Mouse (Mus musculus) limb, embryonic 13.5 days (tissue): ENCODE results near the gene Itpripl2. TPM values are rescaled to one million over a fixed set of nuclear protein-coding genes. Genes with fewer than 3 reads are reported as not detected.
A peak's percentile ranks its signal among the peaks of the same experiment; 100 is the strongest.

ENCODE experiments used
- ATAC-seq: fragments of 200-750 bp; cut with Nextera tagmentation; 2 replicates; pipeline ENCODE4 v1.8.0; 2017; ENCODE audit warnings: low read depth, moderate number of reproducible peaks, moderate TSS enrichment; ENCODE audit not compliant: low FRiP score
- H3K27ac ChIP-seq: fragments of 300-500 bp; sonication (generic); 2 replicates; pipeline ENCODE4 v1.5.1; 2015; ENCODE audit warnings: inconsistent platforms, mild to moderate bottlenecking, moderate library complexity
- H3K27me3 ChIP-seq: fragments of 300-500 bp; sonication (generic); 2 replicates; pipeline ENCODE4 v1.6.1; 2015; ENCODE audit warnings: mild to moderate bottlenecking, inconsistent platforms
- H3K36me3 ChIP-seq: fragments of 300-500 bp; sonication (generic); 2 replicates; pipeline ENCODE4 v1.6.1; 2015; ENCODE audit warnings: inconsistent platforms, mild to moderate bottlenecking, moderate library complexity
- H3K4me1 ChIP-seq: fragments of 300-500 bp; sonication (generic); 2 replicates; pipeline ENCODE4 v1.6.1; 2015; ENCODE audit warnings: inconsistent platforms
- H3K4me2 ChIP-seq: fragments of 300-500 bp; sonication (generic); replicated peaks from 2 replicates; pipeline ENCODE4 v1.6.1; 2015; ENCODE audit warnings: inconsistent platforms, mild to moderate bottlenecking, moderate library complexity
- H3K4me3 ChIP-seq: fragments of 300-500 bp; sonication (generic); 2 replicates; pipeline ENCODE4 v1.5.1; 2015; ENCODE audit warnings: moderate library complexity, mild to moderate bottlenecking, inconsistent platforms
- H3K9ac ChIP-seq: fragments of 300-500 bp; sonication (generic); 2 replicates; pipeline ENCODE4 v1.6.1; 2015; ENCODE audit warnings: mild to moderate bottlenecking, inconsistent platforms
- H3K9me3 ChIP-seq: fragments of 300-500 bp; sonication (generic); 2 replicates; pipeline ENCODE4 v1.6.1; 2016; ENCODE audit warnings: inconsistent platforms
- WGBS: fragments of 180-500 bp; shearing (Covaris S2); methylation state at CpG from one replicate; pipeline ENCODE4 v1.1.7; 2015; 5-methylcytosine and 5-hydroxymethylcytosine counted together
- polyA plus RNA-seq: library from polyadenylated mRNA; unstranded; fragments of >200 nt; fragmentation: Nextera tagmentation; extraction: Ambion mirVana; gene quantifications from 2 replicates; pipeline ENCODE4 v1.2.1, GENCODE M21; 2015

Itpripl2 gene
- polyA plus RNA-seq, result 6.1 and 6.4 TPM in 2 replicates

GRCm38 (mm10) chr7:118491431-118492147 lies at the start of gene Itpripl2:
TSS of gene Itpripl2 (minus strand) at chr7:118491975.
- peak; percentile 86 for ATAC-seq
- Histone ChIP-seq H3K27ac (peak within 1 kb of the TSS; percentile 83), H3K4me3 (peak within 1 kb of the TSS; percentile 82), H3K36me3 (peaks cover 17% of the 10 kb centered on the region), H3K9ac (peak within 1 kb of the TSS; percentile 96), H3K4me1 (peaks cover 45% of the 10 kb centered on the region), H3K9me3 (no peaks in the 10 kb centered on the region), H3K27me3 (peaks cover 16% of the 10 kb centered on the region), H3K4me2 (peak within 1 kb of the TSS; percentile 89)
- under 1% methylated on average over 51 of the region's 55 CpGs for WGBS

DNA sequence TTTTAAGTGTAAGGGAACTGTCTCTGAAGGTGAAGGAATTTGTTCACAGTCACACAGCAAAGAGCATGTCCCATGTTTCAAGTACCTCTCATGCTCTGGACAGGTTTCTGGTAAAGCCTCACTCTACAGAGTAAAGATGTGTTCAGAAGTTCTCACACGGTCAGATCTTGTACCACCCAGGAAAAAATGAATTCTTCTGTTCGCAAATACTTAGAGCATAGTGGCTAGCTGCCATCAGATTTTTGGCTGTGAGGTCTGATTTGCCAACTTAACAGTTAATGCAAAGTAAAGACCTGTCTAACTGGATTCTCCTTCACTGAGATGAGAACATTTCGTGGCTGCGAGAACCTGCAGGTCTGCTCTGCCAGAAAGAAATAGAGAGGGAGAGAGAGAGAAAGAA lies 43.3 kb upstream of the Itpripl2 start:
- H3K4me1 ChIP-seq, result peaks cover 6% of the 10 kb centered on the region
- no peak overlapping the region for H3K27ac ChIP-seq
- H3K36me3 ChIP-seq, result no peaks in the 10 kb centered on the region
- no peak overlapping the region for H3K4me3 ChIP-seq
- no peaks in the 10 kb centered on the region for H3K27me3 ChIP-seq
- H3K4me2 ChIP-seq, result no peak overlapping the region
- H3K9me3 ChIP-seq, result no peaks in the 10 kb centered on the region
- no peak overlapping the region for H3K9ac ChIP-seq
- 84% methylated on average over 4 of the region's 4 CpGs for WGBS
- ATAC-seq, result no peak

DNA sequence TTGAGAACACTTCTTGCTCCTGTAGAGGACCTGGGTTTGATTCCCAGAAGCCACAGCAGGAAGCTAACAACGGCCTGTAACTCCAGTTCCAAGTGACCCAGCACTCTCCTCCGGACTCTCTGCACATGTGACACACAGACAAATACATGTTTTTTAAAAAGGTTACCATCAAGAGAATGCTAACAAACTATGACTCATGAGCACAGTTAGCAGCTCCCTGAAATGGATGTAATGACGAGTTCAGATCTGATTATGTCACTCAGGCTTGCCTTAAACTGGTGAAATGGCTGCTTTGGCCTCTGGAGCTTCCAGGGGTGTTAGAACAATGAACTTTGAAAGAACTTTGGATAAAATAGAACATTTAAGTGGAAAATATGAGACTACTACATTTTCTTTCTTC lies 42.6 kb upstream of the Itpripl2 start:
- Histone ChIP-seq H3K27ac (no peak overlapping the region), H3K9me3 (no peaks in the 10 kb centered on the region), H3K4me3 (no peak overlapping the region), H3K9ac (no peak overlapping the region), H3K4me2 (no peak overlapping the region), H3K36me3 (peaks cover 2% of the 10 kb centered on the region; the same call in 1 of the 2 replicates), H3K27me3 (no peaks in the 10 kb centered on the region), H3K4me1 (peaks cover 6% of the 10 kb centered on the region)
- ATAC-seq, result no peak
- 73% methylated on average over 3 of the region's 3 CpGs for WGBS

- Histone ChIP-seq H3K4me2 (peak within 1 kb of the TSS; percentile 69), H3K4me3 (peak within 1 kb of the TSS; percentile 69), H3K9me3 (no peaks in the 10 kb centered on the region), H3K36me3 (peaks cover 12% of the 10 kb centered on the region), H3K27me3 (no peaks in the 10 kb centered on the region), H3K4me1 (peaks cover 6% of the 10 kb centered on the region), H3K9ac (peak within 1 kb of the TSS; percentile 76), H3K27ac (peak within 1 kb of the TSS; percentile 93)
- peak; percentile 100 for ATAC-seq
- WGBS, result under 1% methylated on average over 31 of the region's 31 CpGs
Measured at GRCm38 (mm10) chr7:118533178-118533578, 41.4 kb upstream of the Itpripl2 start, which contains the start of gene Coq7. TSS of gene Coq7 (minus strand) at chr7:118533356.

DNA sequence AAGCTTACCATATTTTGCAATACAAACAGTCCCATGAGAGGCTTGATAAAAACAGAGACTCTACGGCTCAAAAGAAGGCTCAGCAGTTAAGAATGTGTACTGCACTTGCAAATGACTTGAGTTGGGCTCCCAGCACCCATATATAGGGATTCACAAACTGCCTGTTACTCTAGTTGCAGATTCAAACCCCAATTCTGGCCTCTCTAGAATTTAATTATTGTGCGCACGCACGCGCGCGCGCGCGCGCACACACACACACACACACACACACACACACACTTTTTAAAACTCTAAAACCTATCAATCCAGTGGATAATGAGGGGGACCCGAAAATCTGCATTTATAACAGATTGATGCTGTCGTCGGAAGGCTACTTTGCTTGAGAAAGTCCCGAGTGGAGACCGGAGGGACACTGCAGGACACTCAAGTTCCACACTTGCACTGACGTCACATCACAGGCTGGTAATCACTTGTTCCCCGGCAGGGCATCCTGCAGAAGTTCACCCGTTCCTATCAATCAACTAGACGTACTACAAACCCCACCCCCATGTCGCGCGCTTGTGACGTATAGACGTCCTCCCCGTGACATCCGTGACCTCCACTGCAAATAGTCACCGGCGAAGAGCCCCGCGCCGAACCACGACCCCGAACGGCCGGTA lies 40.9 kb upstream of the Itpripl2 start:
- Histone ChIP-seq H3K36me3 (peaks cover 17% of the 10 kb centered on the region), H3K27ac (peak overlapping the region; percentile 93), H3K9ac (peak overlapping the region; percentile 76), H3K27me3 (no peaks in the 10 kb centered on the region), H3K4me3 (peak overlapping the region; percentile 69), H3K9me3 (no peaks in the 10 kb centered on the region), H3K4me1 (peaks cover 6% of the 10 kb centered on the region), H3K4me2 (peak overlapping the region; percentile 69)
- peak; percentile 96 for ATAC-seq
- WGBS, result 1% methylated on average over 36 of the region's 36 CpGs

DNA sequence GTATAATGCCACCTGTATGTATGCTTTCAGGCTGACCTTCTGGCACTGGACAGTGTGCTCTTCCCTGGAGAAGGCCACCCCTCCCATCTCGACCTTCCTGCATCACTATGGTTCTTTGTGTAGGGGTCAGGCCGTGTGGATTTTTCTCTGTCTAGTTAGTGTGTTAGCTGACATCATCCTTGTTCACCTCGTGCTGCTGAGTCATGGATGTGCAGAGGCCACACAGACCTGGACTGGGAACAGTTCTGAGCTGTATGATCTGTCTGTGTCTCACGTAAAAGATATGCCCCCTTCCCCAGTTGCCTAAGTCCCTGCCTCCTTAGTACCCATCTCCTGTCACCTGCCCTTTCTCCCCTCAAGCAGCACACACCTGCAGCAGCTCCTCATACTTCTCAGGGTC lies 35.2 kb upstream of the Itpripl2 start:
- peaks cover under 1% of the 10 kb centered on the region; the same call in 1 of the 2 replicates for H3K4me1 ChIP-seq
- peaks cover 49% of the 10 kb centered on the region for H3K36me3 ChIP-seq
- no peaks in the 10 kb centered on the region for H3K27me3 ChIP-seq
- no peak for ATAC-seq
- H3K27ac ChIP-seq, result no peak overlapping the region
- no peak overlapping the region for H3K4me3 ChIP-seq
- no peak overlapping the region for H3K9ac ChIP-seq
- H3K9me3 ChIP-seq, result no peaks in the 10 kb centered on the region
- 82% methylated on average over 4 of the region's 4 CpGs for WGBS
- H3K4me2 ChIP-seq, result no peak overlapping the region

DNA sequence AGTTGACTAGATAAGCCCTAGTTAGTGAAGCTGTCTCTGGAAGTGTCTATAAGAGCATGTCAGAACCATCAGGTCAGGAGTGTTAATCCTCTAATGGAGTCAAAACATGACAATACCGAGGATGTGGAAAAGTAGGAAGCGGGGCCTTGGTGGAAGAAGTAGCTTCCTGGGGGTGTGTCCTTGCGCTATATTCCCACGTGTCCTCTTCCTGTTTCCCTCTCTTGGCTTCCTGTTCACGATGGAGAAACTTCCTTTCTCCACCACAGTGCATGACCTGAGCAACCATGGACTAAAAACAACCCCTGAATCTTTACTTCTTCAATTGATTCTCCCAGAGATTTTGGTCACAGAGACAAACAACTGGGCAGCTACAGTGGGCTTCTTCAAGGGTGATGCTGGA lies 30.3 kb upstream of the Itpripl2 start:
- Histone ChIP-seq H3K9ac (no peak overlapping the region), H3K4me3 (no peak overlapping the region), H3K4me2 (no peak overlapping the region), H3K36me3 (peaks cover 27% of the 10 kb centered on the region), H3K4me1 (no peaks in the 10 kb centered on the region), H3K9me3 (no peaks in the 10 kb centered on the region), H3K27ac (no peak overlapping the region), H3K27me3 (no peaks in the 10 kb centered on the region)
- no peak for ATAC-seq
- 83% methylated on average over 5 of the region's 5 CpGs for WGBS

DNA sequence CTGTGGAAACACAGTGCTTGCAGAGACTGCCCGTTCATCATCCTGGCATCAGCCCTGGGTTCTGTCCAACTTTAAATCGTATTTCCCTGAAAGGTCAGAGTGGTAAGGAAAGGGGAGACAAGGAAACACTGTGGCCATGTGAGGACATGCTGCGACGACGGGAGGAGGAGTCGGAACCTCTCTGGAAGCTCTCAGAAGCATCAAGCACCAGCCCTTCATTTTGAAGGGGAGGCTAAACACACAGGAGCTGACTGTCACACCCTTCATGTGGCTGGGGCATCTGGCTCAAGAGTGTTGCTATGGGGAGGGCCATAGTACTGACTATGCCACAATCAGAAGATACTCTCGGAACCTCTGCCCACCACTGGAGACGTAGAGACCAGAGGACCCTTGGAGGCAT lies 27.9 kb upstream of the Itpripl2 start:
- Histone ChIP-seq H3K9ac (no peak overlapping the region), H3K4me1 (no peaks in the 10 kb centered on the region), H3K4me2 (no peak overlapping the region), H3K4me3 (no peak overlapping the region), H3K9me3 (no peaks in the 10 kb centered on the region), H3K27me3 (no peaks in the 10 kb centered on the region), H3K27ac (no peak overlapping the region), H3K36me3 (peaks cover 6% of the 10 kb centered on the region; the same call in 1 of the 2 replicates)
- no peak for ATAC-seq
- 87% methylated on average over 8 of the region's 8 CpGs for WGBS

GRCm38 (mm10) chr7:118518687-118519086 lies 26.9 kb upstream of the Itpripl2 start:
- Histone ChIP-seq H3K4me2 (peak overlapping the region; percentile 23; the same call in 1 of the 2 replicates), H3K4me3 (no peak overlapping the region), H3K4me1 (no peaks in the 10 kb centered on the region), H3K36me3 (no peaks in the 10 kb centered on the region; the same call in 1 of the 2 replicates), H3K27ac (no peak overlapping the region), H3K9me3 (no peaks in the 10 kb centered on the region), H3K27me3 (no peaks in the 10 kb centered on the region), H3K9ac (no peak overlapping the region)
- 3% methylated on average over 18 of the region's 18 CpGs for WGBS
- peak; percentile 77 for ATAC-seq

GRCm38 (mm10) chr7:118517819-118518218 lies 26.0 kb upstream of the Itpripl2 start:
- no peaks in the 10 kb centered on the region for H3K36me3 ChIP-seq
- WGBS, result 77% methylated on average over 2 of the region's 2 CpGs
- H3K9ac ChIP-seq, result no peak overlapping the region
- ATAC-seq, result no peak
- H3K4me2 ChIP-seq, result no peak overlapping the region
- H3K27ac ChIP-seq, result no peak overlapping the region
- no peak overlapping the region for H3K4me3 ChIP-seq
- H3K27me3 ChIP-seq, result no peaks in the 10 kb centered on the region
- H3K4me1 ChIP-seq, result no peaks in the 10 kb centered on the region
- no peaks in the 10 kb centered on the region for H3K9me3 ChIP-seq

- Histone ChIP-seq H3K4me2 (no peak overlapping the region), H3K9me3 (no peaks in the 10 kb centered on the region), H3K4me1 (no peaks in the 10 kb centered on the region), H3K27ac (no peak overlapping the region), H3K36me3 (no peaks in the 10 kb centered on the region), H3K9ac (no peak overlapping the region), H3K4me3 (no peak overlapping the region), H3K27me3 (no peaks in the 10 kb centered on the region)
- 74% methylated on average over 7 of the region's 7 CpGs for WGBS
- ATAC-seq, result no peak
Measured at GRCm38 (mm10) chr7:118508556-118508955, 16.8 kb upstream of the Itpripl2 start.

DNA sequence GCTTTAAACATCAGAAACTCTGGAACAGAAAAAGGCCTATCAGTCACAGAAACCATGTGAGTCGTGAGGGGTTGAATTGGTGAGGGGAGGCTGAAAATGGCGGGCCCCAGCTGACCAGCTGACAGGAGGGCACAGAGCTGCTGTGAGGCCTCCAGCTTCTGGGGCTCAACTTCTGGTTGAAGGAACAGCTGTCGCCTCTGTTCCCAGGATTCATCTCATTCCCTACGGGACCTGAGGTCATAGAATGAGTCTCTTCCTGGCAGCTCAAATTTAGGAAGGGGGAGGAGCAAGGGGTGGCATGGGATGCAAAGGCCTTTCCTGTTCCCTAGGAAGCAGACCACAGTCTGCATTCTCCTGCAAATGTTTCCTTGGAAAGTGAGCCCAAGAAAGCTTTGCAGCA lies 12.1 kb upstream of the Itpripl2 start:
- no peaks in the 10 kb centered on the region for H3K9me3 ChIP-seq
- no peak overlapping the region for H3K9ac ChIP-seq
- H3K36me3 ChIP-seq, result no peaks in the 10 kb centered on the region
- no peak overlapping the region for H3K4me3 ChIP-seq
- no peaks in the 10 kb centered on the region for H3K27me3 ChIP-seq
- 70% methylated on average over 4 of the region's 4 CpGs for WGBS
- H3K4me1 ChIP-seq, result no peaks in the 10 kb centered on the region
- H3K4me2 ChIP-seq, result no peak overlapping the region
- ATAC-seq, result no peak
- H3K27ac ChIP-seq, result no peak overlapping the region
